Mouse (Mus musculus): Measurements from ENCODE around the gene Vars2. TPM values are rescaled to one million over a fixed set of nuclear protein-coding genes. Genes with fewer than 3 reads are reported as not detected.
A peak's percentile ranks its signal among the peaks of the same experiment; 100 is the strongest.

Gene Vars2
- total RNA-seq, 2 experiments from 2014 or later: 57.7 to 61.0 TPM

DNA sequence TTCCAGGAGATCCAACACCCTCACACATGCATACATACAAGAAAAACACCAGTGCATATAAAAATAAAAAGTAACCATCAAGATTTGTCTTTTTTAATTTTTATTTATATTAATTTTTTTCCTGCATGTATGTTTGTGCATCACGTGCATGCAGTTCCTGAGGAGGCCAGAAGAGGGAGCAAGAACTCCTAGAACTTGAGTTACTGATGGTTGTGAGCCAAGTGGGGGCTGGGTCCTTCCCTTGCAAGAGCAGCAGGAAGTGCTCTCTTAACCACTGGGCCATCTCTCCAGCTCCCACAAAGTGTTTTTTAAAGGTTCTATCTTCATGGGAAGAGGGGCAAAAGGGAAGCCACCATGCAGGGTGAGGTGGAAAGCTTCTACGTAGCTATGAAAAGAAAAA is 27.9 kb upstream of the Vars2 start:
- DNase-seq (ENCODE audit: low spot score in 2 of 2): no peak

DNA sequence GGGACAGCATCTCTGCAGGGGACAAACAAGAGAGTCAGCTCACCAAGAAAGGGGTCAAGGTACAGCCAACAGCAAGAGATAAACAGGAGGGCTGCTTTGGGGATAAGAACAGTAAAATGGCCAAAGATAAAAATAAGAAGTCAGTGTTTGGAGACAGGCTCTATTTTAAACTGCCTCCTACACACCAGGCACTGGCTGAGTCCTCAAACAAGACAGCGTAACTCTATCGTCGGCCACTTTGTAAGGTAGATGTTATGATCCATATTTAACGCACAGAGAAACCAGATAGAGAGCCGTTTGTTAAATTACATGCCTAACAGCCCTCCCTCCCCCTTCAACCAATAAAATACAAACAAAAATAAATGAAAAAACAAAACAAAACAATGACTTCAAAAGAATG is 26.5 kb upstream of the Vars2 start:
- DNase-seq (ENCODE audit: low spot score in 2 of 2): no peak

DNA sequence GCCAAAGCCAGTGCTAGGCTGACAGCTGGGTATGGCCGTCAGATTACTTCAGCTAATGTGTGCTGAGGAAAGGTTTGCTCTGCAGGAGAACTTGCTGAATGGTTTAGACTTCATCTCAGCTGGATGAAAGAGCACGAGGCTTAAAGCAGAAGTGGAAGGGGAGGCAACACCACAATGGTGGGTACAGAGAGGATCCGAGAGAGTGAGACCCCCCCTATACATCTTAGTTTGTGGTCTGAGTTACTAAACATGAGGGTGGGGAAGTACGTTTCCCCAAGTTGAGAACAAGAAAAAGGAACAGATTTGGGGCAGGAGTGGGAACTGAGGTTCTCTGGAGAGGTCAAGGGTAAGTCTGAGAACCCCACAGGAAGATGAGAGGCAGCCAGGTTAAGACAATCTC is 25.0 kb upstream of the Vars2 start:
- no peak for DNase-seq (ENCODE audit: low spot score in 2 of 2)

DNA sequence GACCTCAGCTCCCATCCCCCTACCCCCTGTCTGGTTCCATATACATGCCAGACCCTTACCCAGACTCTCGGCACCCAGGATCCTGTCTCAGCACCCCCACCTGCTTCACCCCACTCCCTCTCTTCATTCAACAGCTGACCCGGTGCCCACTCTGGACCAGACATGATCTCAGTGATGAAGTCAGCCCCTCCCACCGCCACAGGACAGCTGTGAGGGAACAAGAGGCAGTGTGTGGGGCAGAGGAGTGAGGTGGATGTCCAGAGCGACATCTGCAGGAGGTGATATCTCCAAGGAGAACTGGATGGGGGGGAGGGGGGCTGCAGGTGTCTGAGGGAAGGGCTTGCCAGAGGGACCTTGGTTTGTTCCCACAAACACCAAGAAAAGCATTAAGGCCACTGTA is 24.4 kb upstream of the Vars2 start:
- DNase-seq (ENCODE audit: low spot score in 2 of 2): no peak

DNA sequence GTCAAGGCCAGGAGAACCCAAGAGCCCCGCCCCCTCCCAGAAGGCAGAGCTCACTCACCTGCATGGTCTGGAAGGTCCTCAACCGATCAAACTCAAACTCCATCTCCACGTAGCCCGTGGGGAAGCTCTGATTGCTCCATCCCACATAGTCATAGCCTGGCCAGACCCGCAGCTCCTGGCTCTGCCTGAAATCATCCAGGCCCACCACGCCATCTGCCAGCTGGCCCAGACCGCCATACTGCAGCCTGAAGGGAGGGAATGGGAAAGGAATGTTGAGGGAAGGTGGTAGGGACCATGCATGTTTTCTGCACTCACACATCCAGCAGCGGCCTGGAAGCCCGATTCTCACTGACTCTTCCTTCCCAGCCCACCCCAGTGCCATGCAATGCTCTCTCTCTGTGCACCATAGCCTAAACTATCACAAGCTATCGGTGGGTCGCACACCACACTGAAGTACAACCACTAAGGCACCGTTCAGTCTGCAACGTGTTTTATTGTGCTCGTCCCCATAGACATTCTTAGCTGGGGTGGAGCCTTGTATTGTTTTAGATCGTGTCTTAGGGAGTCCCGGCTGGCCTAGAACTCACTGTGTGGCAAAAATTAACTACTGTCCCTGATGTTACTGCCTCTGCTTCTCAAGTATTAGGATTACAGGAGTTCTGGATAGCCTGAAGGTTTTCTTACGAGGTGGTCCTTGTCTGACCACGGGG is 22.7 kb upstream of the Vars2 start:
- DNase-seq (ENCODE audit: low spot score in 2 of 2): no peak

DNA sequence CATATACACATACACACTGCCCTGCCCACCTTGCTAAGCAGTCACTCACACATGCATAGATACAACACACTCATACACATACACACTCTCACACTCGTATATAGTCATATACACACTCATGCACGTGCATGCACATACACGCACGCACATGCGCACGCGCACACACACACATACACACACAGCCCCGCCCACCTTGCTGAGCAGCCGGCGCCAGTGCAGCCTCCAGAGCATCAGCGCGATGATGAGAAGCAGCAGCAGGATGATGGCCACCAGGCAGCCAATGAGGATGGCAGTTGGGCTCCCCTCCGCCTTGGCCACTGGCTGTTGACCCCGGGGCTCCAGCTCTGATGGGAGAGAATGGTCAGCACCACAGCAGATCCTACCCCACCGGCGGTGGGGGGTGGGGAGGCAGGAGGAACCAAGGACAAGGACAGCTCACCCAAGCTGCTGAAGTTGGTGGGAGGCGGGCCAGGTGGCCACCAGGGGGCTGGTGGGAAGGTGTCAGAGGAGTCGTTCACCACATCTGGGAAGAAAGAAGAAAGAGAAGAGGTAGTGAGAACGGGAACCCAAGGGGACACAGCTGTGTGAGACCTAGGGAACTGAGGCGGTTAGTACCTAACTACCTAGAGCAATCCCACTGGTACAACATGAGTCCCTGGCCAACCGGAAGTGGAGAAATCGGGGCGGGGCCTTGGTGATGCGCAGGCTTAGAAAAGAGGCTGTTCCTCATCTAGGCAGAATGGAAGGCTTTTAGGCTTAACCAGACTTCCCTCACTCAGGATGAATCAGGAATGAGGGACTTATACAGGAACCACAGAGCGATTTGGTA is 21.2 kb upstream of the Vars2 start:
- no peak for DNase-seq (ENCODE audit: low spot score in 2 of 2)

DNA sequence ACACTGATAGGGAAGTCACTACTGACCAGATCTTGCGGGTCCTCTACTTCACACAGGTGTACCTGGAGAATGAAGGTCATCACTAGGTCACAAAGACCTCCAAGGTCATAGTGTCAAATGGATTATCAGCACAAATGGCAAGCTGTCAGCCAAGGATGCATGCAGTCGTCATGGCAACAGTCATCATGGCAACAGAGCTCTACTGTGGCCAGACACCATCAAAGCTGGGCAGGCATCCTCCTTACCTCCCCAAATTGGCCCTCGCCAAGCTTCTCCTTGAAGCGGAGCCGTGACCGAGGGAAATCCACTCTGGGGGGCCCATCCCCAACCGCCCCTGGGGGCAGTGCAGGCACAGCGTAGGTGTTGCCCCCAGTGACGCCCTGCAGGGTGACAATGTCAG is 17.7 kb upstream of the Vars2 start:
- no peak for DNase-seq (ENCODE audit: low spot score in 2 of 2)

DNA sequence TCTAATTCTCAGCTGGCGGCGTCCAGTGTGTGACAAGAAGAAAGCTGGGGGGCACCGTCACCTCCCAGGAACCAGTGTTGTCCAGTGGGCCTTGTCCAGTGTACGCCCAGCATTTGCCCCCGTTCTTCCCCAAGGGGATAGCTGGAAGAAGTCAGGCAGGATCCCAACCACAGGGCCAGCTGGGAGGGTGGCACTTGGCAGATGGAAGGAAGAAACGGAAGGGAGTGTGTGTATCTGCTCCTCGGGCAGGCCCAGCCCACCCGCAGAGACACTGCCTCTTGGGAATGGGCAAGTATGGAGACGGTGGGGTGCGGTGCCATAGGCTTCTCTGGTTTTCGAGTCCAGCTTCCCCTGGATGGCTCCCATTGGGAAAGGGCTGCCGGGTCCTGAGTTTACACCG is 14.6 kb upstream of the Vars2 start:
- no peak for DNase-seq (ENCODE audit: low spot score in 2 of 2)

DNA sequence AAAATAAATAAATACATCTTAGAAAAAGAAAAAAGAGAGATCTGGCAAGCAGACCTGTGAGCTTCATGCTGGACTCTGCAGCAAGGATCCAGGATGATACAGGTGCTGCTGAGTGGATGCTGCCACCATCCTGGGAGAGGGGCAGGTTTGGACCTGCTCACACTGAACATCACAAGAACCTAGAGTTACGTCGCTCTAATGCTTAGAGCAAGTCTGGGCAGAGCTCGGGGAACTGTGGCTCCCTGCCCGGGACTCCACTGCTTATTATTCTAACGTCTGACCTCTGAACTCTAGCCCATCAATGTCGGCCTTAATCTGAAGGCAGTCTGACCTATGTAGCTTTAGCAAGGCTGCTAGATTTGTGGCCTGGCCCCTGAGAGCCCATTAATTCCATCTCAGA is 13.2 kb upstream of the Vars2 start:
- DNase-seq (ENCODE audit: low spot score in 2 of 2): no peak

DNA sequence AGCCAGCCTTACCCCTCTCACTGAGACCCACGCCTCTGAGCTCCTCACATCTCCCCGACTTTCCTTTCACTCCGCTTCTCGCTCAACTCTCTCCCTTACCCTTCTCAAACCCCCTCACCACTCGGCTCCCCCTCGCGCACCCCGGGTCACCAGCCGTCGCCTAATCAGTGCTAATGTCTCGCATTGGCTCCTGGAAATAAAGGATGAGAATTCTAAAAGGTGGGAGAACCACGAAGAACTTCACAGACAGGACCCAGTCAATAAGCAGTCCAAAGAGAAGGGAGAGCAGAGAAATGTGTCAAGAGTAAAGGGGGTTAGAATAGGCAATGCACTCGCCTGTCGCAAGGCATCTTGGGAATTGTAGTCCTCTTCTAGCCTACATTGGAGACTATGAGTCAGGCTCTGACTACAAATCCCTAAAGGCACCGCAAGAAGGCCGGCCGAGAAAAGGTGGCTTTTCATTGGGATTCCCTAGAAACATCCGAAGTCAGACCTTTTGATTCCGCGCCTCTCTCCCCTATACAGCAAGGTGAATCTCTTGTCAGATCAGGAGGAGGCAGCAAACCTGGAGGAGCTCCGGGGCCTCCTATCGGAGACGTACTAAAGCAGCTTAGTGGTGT is 6.1 kb upstream of the Vars2 start, which contains the start of gene Gtf2h4:
Gene Gtf2h4, minus strand, starts transcription at position 324 of the 620 bp plus-strand sequence.
- DNase-seq (ENCODE audit: low spot score in 2 of 2): peak; percentile 44 to 72

DNA sequence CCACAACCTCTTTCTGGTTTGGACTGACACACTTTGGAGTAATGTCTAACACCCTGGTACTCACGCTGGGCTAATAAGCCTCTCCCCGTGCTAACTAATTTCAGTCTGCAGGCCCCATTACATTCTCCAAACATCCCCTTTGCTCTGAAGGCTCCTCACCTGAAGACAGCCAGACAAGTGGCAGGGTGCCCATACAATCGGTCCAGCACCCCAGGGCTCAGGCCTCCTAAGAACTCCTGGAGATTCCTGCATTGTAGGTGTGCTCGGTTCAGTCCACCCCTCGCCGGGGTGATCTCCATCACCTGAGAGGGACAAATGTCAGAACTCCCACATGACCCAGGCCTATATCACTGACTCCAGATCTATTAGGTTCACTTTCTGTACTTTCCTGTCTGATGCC is 5.1 kb upstream of the Vars2 start:
- no peak for DNase-seq (ENCODE audit: low spot score in 2 of 2)

DNA sequence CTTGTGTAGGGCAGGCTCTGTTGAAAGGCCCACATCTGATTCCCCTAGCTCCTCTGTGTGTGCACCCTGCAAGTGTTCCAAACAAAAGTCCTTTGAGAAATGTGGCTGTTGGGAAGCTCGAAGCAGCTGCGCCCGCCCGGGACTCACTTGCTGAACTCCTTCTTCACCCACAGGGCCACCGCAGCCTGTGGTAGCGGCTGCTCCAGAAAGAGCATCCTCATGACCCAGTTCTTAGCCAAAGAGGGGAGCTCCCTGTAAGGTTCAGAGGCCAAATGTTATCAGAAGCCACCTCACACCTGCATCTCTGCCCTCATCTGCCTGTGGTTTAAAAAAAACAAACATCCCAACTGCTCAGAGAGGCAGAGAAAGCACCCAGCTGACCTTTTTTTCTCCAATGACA is 4.5 kb upstream of the Vars2 start:
- DNase-seq (ENCODE audit: low spot score in 2 of 2): no peak

DNA sequence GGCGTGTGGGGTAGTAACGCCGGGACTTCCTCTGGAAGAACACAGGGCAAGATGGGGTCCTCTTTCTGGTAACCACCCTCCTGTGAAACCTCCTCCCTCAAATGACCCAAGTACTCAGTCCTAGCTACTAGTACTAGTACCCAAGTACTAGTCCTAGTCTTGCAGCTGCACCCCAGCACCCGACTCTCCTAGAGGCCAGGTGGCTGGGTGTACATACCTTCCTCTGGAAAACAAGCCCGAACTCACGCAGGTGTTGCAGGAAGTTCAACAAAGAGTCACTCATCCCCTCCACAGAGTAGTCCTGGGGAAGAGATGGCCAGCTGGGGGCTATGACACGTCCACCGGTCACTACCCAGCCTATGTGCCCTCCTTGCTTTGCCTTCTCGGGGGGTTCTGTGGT is 2.3 kb upstream of the Vars2 start:
- DNase-seq (ENCODE audit: low spot score in 2 of 2): no peak

DNA sequence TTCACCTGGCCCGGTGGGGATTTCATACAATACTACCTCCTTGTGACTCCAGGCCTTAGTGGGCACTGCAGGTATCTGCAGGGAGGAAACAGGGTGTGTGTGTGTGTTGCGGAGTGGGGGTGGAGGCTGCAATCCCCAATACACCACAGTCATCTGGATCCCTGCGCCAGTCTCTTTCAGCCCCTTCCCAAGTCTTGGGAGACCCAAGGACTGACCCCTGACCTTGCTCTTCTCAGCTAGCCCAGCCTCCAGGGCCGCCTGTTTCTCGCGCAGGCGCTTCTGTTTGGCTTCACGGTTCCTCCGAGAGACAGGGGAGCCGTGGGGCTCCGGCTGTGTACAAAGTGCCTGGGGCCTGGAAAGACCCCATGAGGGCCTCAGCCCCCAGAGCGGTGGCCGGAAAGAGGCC is 538 bp downstream of the Vars2 start:
- DNase-seq (ENCODE audit: low spot score in 2 of 2): no peak

DNA sequence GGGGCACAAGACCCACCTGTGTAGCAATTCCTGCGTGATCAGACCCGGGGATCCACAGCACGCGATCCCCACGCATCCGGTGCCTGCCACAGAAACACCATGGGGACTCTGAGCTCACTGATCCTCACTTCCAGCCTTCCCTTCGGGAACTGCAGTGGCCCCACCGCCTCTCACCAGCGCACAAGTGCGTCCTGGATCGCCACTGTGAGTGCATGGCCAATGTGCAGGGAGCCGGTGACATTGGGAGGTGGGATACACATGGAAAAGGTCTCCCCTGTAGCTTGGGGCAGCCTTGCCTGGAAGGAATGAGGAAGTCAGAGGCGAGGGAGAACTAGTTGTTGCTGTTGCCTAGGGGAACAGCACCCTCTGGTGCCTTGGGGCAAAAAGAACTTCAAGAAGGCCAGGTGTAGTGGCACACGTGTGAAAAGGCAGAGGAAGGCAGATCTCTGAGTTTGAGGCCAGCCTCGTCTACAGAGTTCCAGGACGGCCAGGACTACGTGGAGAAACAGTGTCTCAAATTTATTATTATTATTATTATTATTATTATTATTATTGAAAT is 1.4 kb downstream of the Vars2 start:
- no peak for DNase-seq (ENCODE audit: low spot score in 2 of 2)

DNA sequence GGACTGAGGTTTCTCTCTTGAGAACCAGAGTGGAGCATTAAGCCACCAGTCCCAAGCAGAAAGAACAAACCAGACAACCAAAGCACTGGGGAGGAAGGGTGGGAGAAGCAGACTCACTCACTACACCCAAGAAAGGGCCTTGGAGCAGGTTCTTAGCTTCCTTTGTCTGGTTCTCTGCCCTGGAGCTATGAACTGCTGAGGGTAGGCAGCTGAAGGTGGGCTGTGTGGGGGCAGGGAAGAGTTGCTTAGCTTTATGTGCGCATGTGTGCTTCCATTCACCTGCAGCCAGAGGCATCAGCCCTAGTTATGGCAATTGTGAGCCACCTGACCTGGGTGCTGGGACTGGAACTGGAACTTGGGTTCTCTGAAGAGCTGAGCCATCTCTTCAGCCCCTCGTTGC is 14.3 kb downstream of the Vars2 start:
- no peak for DNase-seq (ENCODE audit: low spot score in 2 of 2)

DNA sequence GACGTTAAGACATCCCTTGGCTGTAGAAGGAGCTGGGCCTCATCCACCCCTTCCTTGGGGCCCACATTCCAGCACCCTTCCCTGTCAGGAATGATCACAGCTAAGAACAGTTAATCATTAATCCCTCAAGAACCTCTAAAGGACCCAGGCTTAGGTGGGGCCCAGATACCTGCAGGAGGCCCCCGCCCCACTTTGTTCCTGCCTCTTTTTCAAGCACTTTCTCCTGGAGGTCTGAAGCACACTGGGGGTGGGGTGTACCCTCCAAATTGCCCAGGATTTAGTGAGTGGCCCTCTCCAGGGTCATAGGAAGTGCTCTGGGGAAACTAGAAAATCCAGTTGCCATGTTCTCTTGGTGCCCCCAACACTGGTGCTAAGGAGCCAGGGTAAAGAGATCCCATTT is 18.0 kb downstream of the Vars2 start:
- DNase-seq (ENCODE audit: low spot score in 2 of 2): no peak

DNA sequence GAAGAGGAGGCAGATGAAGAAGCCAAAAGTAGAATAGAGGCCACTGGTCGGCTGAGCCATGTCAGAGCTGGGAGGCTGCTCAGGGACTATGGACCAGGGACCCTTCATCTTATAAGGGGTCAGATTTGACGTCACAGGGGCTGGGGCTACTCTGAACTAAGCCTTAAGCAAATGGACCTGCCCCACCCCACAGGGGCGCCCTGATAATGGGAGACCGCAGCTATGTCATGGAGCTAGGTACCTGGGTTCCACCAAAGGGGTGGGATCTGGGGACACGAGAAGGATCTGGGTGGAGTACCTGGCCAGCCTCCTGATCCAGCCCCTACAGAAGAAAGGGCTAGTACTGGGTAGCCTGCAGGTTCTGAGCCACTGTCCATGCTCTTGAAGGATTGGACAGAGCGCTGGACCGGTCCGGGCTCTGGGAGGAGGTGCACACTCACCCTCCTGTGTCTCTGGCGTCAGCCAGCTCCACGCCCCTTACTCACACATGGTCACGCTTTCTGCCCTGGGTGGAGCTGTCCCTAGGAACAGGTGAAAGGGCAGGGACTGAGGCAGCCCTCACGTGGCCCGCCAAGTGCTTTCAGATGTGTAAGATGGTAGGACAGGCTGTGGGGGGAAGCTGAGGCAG is 23.7 kb downstream of the Vars2 start, which contains the start of gene Mucl3:
Gene Mucl3, minus strand, starts transcription at position 87 of the 628 bp plus-strand sequence.
- DNase-seq (ENCODE audit: low spot score in 2 of 2): no peak

DNA sequence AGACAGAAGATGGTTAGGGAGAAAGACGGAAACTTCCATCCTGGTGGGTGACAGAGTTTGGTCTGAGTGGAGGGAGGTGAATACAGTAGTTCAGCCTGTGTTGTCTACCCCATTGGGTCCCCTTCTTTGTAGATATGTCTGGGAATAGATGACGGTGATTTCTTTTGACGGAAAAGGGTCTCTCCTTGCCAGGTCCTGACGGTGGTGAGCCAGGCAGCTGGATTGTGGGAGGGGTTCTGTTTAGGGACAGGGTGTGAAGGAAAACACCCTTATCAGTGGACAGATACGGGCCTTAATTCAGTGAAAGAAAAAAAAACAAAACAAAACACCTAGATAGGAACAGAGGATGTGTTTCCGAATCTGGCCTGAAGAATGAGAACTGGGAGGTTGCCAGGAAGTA is 28.0 kb downstream of the Vars2 start:
- DNase-seq (ENCODE audit: low spot score in 2 of 2): no peak

DNA sequence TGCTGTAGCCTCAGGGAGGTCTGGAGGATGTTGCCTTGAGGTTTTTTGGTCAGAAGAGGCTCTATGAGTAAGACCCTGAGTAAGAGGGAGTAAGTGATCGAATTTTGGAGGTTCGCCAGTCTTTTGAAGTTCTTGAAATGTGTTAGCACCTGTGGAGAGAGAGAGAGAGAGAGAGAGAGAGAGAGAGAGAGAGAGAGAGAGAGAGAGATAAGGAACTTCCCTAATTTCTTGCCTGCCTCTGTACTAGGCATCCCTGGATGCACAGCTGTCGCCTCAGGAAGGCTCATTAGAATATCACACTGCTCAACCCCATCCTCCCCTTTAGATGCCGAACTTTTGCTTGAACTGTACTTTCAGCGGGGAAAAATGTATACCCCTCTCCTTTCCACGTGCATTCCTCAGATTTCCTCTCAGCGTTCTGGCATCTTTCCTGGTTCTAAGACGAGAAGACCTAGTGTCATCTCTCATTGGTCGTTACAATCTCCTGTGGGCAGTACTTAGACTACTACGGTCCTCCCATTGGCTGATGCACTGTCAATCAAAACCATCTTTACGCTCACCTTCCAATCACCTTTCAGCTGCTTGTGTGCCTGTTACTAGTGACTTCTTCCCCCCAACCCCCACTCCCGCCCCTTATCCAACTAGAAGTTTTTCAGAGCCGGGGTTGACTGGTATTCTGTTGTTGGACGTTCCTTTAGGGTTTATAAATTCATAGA is 28.8 kb downstream of the Vars2 start:
- DNase-seq (ENCODE audit: low spot score in 2 of 2): no peak

DNA sequence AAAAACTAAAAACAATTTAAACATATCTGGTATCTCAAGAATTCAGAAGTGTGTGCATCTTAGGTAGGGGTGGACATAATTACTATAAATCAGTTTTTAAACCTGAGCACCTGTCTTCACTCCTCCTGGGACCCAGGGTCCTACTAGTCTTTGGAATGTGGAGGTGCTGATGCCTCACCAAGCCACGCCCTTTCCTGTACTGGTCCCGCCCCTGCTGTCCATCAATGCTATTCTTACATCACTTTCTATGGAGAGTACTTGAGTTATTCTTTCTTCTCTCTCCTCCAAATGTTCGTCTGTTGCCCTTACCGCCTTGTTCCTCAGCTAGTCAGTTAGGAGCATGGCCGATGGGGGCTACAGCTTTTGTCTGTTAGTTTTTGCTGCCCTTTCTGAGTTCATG is 31.0 kb downstream of the Vars2 start:
- DNase-seq (ENCODE audit: low spot score in 2 of 2): no peak
